Mouse (Mus musculus) CD8-positive naive resting alpha-beta T cell, adult 2 months (primary cell): ENCODE data around the gene Clec2i.
"Not testable (repeated sequence)": the region's sequence is repeated elsewhere in the genome, so short reads cannot be mapped to it uniquely, and the experiment has no call there.

ENCODE experiments used
- DNase-seq, 2 experiments: peaks; one replicate each; pipeline ENCODE4 v3.0.0; 2022; ENCODE audit warnings: low read depth in 2 of 2, low spot score in 2 of 2

The Clec2i gene

DNA sequence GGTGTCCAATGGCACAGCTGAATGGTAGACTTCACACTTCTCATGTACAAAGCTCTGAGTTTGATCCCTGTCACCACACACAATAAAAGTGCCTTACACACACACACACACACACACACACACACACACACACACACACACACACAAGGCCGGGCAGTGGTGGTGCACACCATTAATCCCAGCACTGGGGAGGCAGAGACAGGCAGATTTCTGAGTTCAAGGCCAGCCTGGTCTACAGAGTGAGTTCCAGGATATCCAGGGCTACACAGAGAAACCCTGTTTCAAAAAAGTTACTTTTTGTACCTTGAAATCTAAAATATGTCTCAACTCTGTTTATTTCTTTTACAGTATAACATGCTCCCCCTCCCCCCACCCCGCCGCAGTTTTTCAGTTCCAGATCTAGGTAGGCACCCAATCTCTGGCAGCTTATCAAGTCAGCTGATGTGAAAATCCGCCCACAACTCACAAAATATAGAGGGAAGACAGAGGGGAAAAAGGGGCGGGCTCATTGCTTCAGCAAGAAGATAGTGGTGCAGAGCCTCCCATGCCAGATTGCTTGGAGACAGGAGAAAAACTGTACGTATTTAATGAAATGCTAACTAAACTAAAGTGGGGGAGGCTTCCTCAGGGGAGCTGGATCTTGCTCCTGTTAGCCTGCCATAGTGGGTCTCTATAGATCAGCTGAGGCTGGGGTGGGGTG, at the start of gene Clec2i:
Gene Clec2i (plus strand): TSS at position 498 of the 700 bp plus-strand sequence.
- DNase-seq, result peak; percentile 79 to 81

DNA sequence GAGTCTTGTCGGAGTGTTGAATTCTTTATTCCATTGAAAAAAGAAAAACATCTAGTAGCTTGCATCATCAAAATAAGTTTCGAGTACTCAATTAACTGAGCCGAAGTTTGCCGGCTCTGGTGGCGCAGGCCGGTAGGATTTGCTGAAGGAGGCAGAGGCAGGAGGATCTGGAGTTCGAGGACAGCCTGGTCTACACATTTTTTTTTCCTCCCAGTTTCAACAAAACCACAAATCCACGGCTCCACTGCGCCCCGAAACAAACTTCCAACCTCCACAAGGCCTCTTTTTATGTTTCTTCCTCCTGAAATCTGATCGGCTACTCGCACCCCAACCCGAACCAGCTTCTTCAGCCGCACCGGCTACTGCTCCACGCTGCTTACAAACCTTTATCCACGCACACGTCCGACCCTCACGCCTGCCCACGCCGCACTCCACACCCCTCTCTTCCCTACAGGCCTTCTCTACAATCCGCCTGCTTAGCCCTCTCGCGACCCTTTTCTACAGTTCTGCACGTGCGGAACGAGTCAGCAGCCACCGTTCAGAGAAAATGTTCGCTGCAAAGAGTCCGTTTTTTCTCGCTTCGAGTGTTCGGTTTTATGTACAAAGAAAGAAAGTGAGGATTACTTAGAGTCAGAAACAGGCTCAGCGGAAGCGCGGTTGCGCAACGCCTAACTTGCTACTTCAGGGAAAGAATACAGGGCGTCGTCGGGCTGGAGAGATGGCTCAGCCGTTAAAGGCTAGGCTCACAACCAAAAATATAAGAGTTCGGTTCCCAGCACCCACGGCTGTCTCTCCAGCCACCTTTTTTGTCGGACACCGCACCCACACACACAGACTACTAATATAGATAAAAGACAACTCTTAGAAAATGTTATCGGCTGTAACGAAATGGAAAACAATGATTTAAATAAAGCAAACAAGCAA, 48.8 kb upstream of the Clec2i start:
- peak; percentile 90 to 93 for DNase-seq

DNA sequence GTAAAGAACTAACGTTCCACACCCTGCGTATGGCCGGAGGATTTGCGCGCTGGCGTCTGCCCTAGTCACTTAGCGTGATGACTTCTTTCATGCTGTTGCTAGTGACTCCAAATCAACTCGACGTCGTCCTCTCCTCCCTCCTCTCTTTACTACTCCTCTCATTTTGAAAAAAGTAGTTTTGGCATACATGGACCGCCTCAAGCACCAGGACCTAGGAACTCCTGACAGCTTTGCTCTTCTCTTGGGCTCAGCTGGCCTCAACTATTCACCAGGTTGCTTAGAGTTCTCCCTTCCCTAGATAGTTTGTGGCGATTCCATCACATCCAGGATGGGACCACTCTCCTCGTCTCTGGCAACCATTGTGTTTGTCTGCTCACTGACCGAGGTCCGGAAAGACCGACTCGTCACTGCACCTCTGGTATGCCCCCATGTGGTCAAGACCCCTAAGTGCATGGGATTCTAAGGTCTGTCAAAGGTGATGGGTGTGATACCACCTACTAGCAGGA, 48.1 kb upstream of the Clec2i start:
- peak; percentile 86 to 90 for DNase-seq

- no peak for DNase-seq
Observed at GRCm38 (mm10) chr6:128839921-128840320, 47.5 kb upstream of the Clec2i start.

GRCm38 (mm10) chr6:128840669-128841068, 46.7 kb upstream of the Clec2i start:
- DNase-seq, result not testable (repeated sequence)

GRCm38 (mm10) chr6:128841327-128842089, 45.9 kb upstream of the Clec2i start:
- DNase-seq, result no peak

DNA sequence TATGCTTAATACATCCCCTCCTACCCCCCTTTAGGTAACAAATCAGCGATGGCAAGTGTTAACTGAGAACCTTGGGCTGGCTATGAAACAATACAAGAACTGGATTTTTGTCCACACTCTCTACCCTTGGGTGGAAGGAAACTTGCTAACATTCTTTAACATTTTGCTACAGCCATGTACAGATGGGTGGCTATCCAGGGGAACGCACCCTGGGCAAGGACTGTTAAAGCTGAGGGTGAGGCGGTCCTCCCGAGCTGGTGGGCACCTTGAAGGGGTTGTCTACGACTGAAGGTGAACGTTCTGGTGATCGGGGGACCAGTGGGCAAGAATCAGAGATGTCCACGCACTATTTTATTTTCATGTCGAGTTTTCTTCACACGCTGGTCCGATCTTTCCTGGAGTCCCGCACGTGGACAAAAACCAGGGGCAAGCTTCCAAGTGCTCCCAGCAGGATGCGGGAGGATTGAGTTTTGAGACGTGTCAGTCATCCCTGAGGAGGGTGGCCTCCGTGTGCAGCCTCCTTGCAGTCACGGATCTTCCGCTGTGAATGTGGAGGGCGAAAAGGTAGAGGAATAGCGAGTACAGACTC, 44.9 kb upstream of the Clec2i start:
- peak in 1 of 2 experiments; percentile 39 for DNase-seq

DNA sequence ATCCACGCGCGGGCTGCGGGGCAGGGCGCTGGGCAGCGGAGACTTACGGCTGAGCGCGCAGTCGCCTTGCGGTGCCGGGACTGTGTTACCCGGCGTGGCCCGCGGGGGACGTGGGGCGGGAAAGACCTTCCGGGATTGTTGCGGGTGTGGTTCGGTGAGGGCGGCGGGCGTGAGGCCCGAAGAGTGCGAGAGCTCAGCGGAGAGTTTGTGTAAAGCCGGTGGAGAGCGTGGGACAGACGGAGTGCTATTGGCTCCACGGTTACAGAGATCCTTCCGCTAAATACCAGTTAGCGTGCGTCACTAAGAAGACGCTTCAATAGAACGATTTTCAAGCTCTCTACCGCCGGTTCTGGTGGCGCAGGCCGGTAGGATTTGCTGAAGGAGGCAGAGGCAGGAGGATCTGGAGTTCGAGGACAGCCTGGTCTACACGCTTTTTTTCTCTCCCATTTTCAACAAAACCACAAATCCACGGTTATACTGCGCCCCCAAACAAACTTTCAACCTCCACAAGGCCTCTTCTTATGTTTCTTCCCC, 44.4 kb upstream of the Clec2i start:
- DNase-seq, result peak; percentile 93 to 94

- peak; percentile 56 to 58 for DNase-seq
Observed at GRCm38 (mm10) chr6:128843479-128843992, 43.9 kb upstream of the Clec2i start.

DNA sequence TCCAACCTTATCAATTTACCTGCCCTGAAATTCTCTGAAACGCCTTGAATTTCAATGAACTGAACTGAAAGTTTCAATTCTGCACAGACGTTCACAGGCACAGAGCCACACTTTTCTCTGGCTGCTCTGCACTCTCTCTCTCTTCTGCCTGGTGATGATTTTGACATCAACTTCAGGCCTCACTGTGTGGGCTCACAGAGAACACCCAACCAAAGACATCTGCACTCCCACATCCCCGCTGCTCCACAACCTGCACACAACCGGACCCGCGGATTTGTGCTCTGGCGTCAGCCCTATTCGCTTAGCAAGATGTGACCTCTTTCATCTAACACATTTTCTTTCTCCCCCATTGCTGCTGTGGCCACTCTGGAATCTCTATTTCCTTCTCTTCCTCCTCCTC, 43.3 kb upstream of the Clec2i start:
- DNase-seq, result no peak

- DNase-seq, result no peak
Observed at GRCm38 (mm10) chr6:128844586-128845080, 42.8 kb upstream of the Clec2i start.

DNA sequence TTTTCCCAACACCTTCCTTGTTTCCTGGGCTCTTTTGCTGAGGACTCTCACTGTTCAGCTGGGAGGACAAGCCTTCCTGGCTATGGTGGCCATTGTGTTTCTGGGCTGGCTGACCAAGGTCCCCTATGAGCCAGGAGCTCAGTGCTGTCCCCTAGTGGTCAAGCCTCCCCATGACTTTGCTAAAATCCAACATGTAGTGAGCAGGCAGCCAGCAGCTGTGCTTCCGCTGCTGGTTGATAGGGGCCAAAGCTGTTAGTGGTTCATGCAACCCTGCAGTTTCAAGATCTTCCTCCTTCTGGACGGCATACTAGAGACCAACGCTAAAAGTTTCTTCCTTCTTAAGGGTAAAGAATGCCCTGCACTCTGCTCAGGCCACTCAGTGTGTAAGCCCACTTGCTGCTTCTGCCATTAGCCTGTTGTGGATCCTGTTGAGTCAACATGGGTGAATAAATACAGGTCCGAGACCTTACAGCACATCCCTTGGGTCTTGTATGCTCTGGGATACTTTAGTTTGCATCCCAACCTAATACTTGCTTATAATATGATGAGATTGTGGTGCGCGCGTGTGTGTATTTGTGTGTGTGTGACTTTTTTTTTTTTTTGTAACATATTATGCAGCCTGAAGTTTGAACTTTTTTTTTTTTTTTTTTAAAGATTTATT, 41.9 kb upstream of the Clec2i start:
- peak; percentile 81 to 82 for DNase-seq

- DNase-seq, result no peak
Observed at GRCm38 (mm10) chr6:128845998-128846542, 41.3 kb upstream of the Clec2i start.

- no peak for DNase-seq
Observed at GRCm38 (mm10) chr6:128847401-128847800, 40.0 kb upstream of the Clec2i start.

DNA sequence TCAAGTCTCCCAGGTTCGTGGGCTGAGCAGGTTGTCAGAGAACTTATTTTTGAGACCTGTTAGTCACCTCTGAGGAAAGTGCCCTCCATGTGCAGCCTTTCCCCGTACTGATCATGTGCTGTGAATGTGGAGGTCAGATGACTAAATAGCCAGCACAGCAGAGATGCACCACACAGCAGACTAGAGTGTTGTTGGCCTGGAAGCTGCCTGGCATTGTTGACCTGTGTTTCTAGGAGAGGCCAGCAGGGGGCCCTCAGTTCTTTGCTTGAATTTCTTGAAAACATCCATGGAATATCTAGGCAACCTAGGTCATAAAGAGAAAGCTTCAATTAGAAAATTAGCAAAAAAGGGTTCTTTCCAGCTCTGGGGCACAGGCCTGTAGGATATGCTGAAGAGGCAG, 37.5 kb upstream of the Clec2i start:
- no peak for DNase-seq

DNA sequence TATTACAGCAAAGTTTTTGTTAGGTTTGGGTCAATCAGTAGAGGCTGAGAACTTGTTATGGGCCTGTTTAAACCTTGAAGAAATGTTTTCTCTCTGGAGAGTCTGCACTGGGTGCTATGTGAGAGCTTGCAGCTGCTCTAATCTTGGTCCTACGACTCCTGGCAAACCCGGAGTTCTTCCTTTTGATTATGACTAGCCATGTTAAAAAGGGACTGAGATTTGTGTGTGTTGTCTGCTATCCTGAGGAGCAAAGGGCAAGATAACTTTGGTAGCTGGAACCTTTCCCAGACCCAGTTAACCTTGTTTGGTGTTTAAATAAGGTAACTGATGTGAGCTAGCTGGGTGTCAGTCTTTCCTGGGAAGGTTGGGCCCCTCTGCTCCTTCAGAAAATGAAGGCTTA, 36.7 kb upstream of the Clec2i start:
- no peak for DNase-seq

DNA sequence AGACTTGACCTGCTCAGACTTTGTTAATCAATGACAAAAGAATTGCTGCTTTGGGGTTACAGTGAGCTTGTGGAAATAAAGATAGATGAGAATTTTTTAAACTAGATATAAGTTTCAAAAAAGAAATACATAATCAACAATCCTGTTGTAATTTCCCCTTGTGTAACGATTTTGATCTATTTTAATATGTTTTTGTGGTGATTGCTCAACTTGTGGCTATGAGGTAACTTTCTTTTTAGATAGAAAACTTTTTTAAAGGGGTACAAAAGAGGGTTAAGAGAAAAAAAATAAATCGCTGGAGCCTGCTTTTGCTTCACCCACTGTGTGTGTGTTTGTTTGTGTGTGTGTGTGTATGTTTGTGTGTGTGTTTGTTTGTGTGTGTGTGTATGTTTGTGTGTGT, 36.2 kb upstream of the Clec2i start:
- DNase-seq, result no peak

GRCm38 (mm10) chr6:128852766-128853165, 34.6 kb upstream of the Clec2i start:
- no peak for DNase-seq
